ENCODE assay signal across 12 mouse cellular contexts in genomic region chr11:80479425-80479824, GRCm38 (mm10). TPM values are rescaled to one million over a fixed set of nuclear protein-coding genes. Genes with fewer than 3 reads are reported as not detected.
A peak's percentile ranks its signal among the peaks of the same experiment; 100 is the strongest.
DNase-seq lines count a peak whose midpoint lies in the region; ATAC-seq and TF ChIP-seq lines count a peak whose summit lies in the region.
"Had no signal": no experiment of that assay in that cellular context is flagged by ENCODE, and none has a peak within 500 bp of the region (broad histone marks: within the 10 kb centered on the region; RNA-seq: fewer than 3 reads in every experiment).

No protein-coding gene starts in this region.

- peak overlapping the region; percentile 67 for H3K4me3 ChIP-seq in neural tube, embryonic 11.5 days (ENCODE audit: low read depth, low read length)
- peak overlapping the region; percentile 72 for H3K4me3 ChIP-seq in embryonic facial prominence, embryonic 12.5 days
- H3K4me3 ChIP-seq in hindbrain, embryonic 16.5 days (ENCODE audit: low read length), result peak overlapping the region; percentile 90
- peak overlapping the region; percentile 95 for H3K4me3 ChIP-seq in neural tube, embryonic 14.5 days (ENCODE audit: low read depth, low read length)
- no peak overlapping the region for H3K4me3 ChIP-seq in thymus, adult 2 months (ENCODE audit: control insufficient read depth, insufficient read depth, low read length)

- no peak for DNase-seq in neural tube, embryonic 11.5 days (ENCODE audit: low spot score)
- DNase-seq in neural tube, embryonic 10.5 days (ENCODE audit: extremely low spot score, low spot score), result no peak
- no peak for DNase-seq in thymus, adult 2 months
- DNase-seq in adrenal gland, adult 2 months, result no peak
- no peak for DNase-seq in heart, postnatal 4 days
- DNase-seq: gastrocnemius, postnatal 14 days; kidney, adult 9 months had no signal

- H3K36me3 ChIP-seq in neural tube, embryonic 11.5 days (ENCODE audit: control insufficient read depth, insufficient read depth, low read length), result no peaks in the 10 kb centered on the region
- peaks cover 5% of the 10 kb centered on the region; the same call in 1 of the 2 replicates for H3K36me3 ChIP-seq in embryonic facial prominence, embryonic 12.5 days
- H3K36me3 ChIP-seq in hindbrain, embryonic 16.5 days (ENCODE audit: control insufficient read depth, insufficient read depth, low read length), result no peaks in the 10 kb centered on the region
- H3K36me3 ChIP-seq in neural tube, embryonic 14.5 days (ENCODE audit: control insufficient read depth, insufficient read depth, low read length), result no peaks in the 10 kb centered on the region; the same call in 1 of the 2 replicates
- no peaks in the 10 kb centered on the region for H3K36me3 ChIP-seq in thymus, adult 2 months (ENCODE audit: control insufficient read depth, insufficient read depth, low read length)

- H3K27ac ChIP-seq in neural tube, embryonic 11.5 days (ENCODE audit: low read depth, low read length), result no peak overlapping the region
- H3K27ac ChIP-seq in embryonic facial prominence, embryonic 12.5 days, result peak overlapping the region; percentile 32; the same call in 1 of the 2 replicates
- H3K27ac ChIP-seq in hindbrain, embryonic 16.5 days (ENCODE audit: low read depth, low read length), result peak overlapping the region; percentile 98
- peak overlapping the region; percentile 97 for H3K27ac ChIP-seq in neural tube, embryonic 14.5 days (ENCODE audit: low read depth, low read length)
- H3K27ac ChIP-seq in thymus, adult 2 months (ENCODE audit: control insufficient read depth, insufficient read depth, low read length), result no peak overlapping the region
- H3K27ac ChIP-seq: liver, embryonic 14.5 days had no signal

- peaks cover 7% of the 10 kb centered on the region; the same call in 1 of the 2 replicates for H3K27me3 ChIP-seq in neural tube, embryonic 11.5 days (ENCODE audit: control insufficient read depth, insufficient read depth, low read length)
- H3K27me3 ChIP-seq in embryonic facial prominence, embryonic 12.5 days, result peaks cover 6% of the 10 kb centered on the region; the same call in 1 of the 2 replicates
- no peaks in the 10 kb centered on the region for H3K27me3 ChIP-seq in hindbrain, embryonic 16.5 days (replicated peaks; ENCODE audit: control insufficient read depth, insufficient read depth, low read length)
- 0 out of 2 replicates have a peak, but pooled peaks cover 4% of the 10 kb centered on the region for H3K27me3 ChIP-seq in neural tube, embryonic 14.5 days (ENCODE audit: control insufficient read depth, insufficient read depth, low read length)
- no peaks in the 10 kb centered on the region for H3K27me3 ChIP-seq in thymus, adult 2 months (ENCODE audit: control insufficient read depth, insufficient read depth, low read length)
- H3K27me3 ChIP-seq: Patski had no signal

- no peak for TF ChIP-seq POLR2A in thymus, adult 2 months (IDR thresholded peaks at IDR 0.05; ENCODE audit: control insufficient read depth, extremely low read depth, insufficient read depth, low read length, poor library complexity)

- ATAC-seq in neural tube, embryonic 11.5 days (ENCODE audit: insufficient read depth, low FRiP score, low TSS enrichment), result no peak
- ATAC-seq in embryonic facial prominence, embryonic 12.5 days (ENCODE audit: insufficient number of reproducible peaks, insufficient read depth, low FRiP score, low TSS enrichment), result no peak
- no peak for ATAC-seq in hindbrain, embryonic 16.5 days
- ATAC-seq in neural tube, embryonic 14.5 days (ENCODE audit: low read depth), result no peak
- ATAC-seq: Patski had no signal

- H3K9ac ChIP-seq in neural tube, embryonic 11.5 days (ENCODE audit: low read length), result peak overlapping the region; percentile 84
- H3K9ac ChIP-seq in embryonic facial prominence, embryonic 12.5 days, result peak overlapping the region; percentile 40; the same call in 1 of the 2 replicates
- H3K9ac ChIP-seq in hindbrain, embryonic 16.5 days (ENCODE audit: low read depth, low read length), result peak overlapping the region; percentile 92
- H3K9ac ChIP-seq in neural tube, embryonic 14.5 days (replicated peaks; ENCODE audit: low read depth, low read length), result peak overlapping the region; percentile 98
- H3K9ac ChIP-seq: liver, embryonic 14.5 days had no signal

- peak overlapping the region; percentile 96 for H3K4me2 ChIP-seq in neural tube, embryonic 11.5 days (ENCODE audit: low read depth)
- H3K4me2 ChIP-seq in embryonic facial prominence, embryonic 12.5 days (replicated peaks), result peak overlapping the region; percentile 80
- H3K4me2 ChIP-seq in hindbrain, embryonic 16.5 days (ENCODE audit: low read length), result peak overlapping the region; percentile 86
- peak overlapping the region; percentile 96 for H3K4me2 ChIP-seq in neural tube, embryonic 14.5 days (ENCODE audit: low read depth, low read length)

- WGBS in neural tube, embryonic 11.5 days, result 74% methylated on average over 5 of the region's 5 CpGs
- WGBS in embryonic facial prominence, embryonic 12.5 days, result 47% methylated on average over 5 of the region's 5 CpGs
- 33% methylated on average over 5 of the region's 5 CpGs for WGBS in hindbrain, embryonic 16.5 days
- 44% methylated on average over 5 of the region's 5 CpGs for WGBS in neural tube, embryonic 14.5 days
- WGBS in thymus, adult 2 months, result 50% methylated on average over 5 of the region's 5 CpGs

- no peak for TF ChIP-seq CTCF in thymus, adult 2 months (IDR thresholded peaks at IDR 0.05; ENCODE audit: borderline replicate concordance, control insufficient read depth, extremely low read depth, insufficient read depth, low read length, poor library complexity)

- H3K9me3 ChIP-seq in neural tube, embryonic 11.5 days (ENCODE audit: control insufficient read depth, low read length), result no peaks in the 10 kb centered on the region
- no peaks in the 10 kb centered on the region for H3K9me3 ChIP-seq in embryonic facial prominence, embryonic 12.5 days
- no peaks in the 10 kb centered on the region for H3K9me3 ChIP-seq in hindbrain, embryonic 16.5 days (ENCODE audit: control insufficient read depth, low read length)
- no peaks in the 10 kb centered on the region for H3K9me3 ChIP-seq in neural tube, embryonic 14.5 days (ENCODE audit: control insufficient read depth, low read length)

- H3K4me1 ChIP-seq in neural tube, embryonic 11.5 days (ENCODE audit: control insufficient read depth, insufficient read depth, low read length), result peaks cover 15% of the 10 kb centered on the region
- H3K4me1 ChIP-seq in embryonic facial prominence, embryonic 12.5 days, result peaks cover 39% of the 10 kb centered on the region
- peaks cover 36% of the 10 kb centered on the region for H3K4me1 ChIP-seq in hindbrain, embryonic 16.5 days (ENCODE audit: control insufficient read depth, insufficient read depth, low read depth, low read length)
- peaks cover 28% of the 10 kb centered on the region for H3K4me1 ChIP-seq in neural tube, embryonic 14.5 days (ENCODE audit: control insufficient read depth, insufficient read depth, low read length)
- peaks cover 22% of the 10 kb centered on the region for H3K4me1 ChIP-seq in thymus, adult 2 months (replicated peaks; ENCODE audit: control insufficient read depth, insufficient read depth, low read length)

RNA-seq across cellular contexts. Expression of gene Cdk5r1, which starts 2.6 kb away (rescaled TPM):
- 19.0 and 20.9 TPM in 2 replicates for polyA plus RNA-seq in neural tube, embryonic 11.5 days (2014; fragmentation: Nextera tagmentation; extraction: Ambion mirVana)
- polyA plus RNA-seq in embryonic facial prominence, embryonic 12.5 days (2016; fragmentation: Nextera tagmentation; extraction: Ambion mirVana), result 9.4 TPM in 2 replicates
- 77.3 and 81.1 TPM in 2 replicates for polyA plus RNA-seq in hindbrain, embryonic 16.5 days (2015; fragmentation: Nextera tagmentation; extraction: Ambion mirVana)
- 83.1 and 84.0 TPM in 2 replicates for polyA plus RNA-seq in neural tube, embryonic 14.5 days (2014; fragmentation: Nextera tagmentation; extraction: Ambion mirVana)
- 10.8 and 12.3 TPM in 2 replicates for polyA plus RNA-seq in thymus, adult 2 months (2012; rRNA removed)
- 1 to 10 TPM; 1.5 to 3.1 TPM for total RNA-seq in adrenal gland, adult 2 months (2021)
- 5.8 TPM in 2 replicates for polyA plus RNA-seq in adrenal gland, adult 2 months (2012; rRNA removed)
- 1 to 10 TPM; 1.2 to 1.8 TPM for total RNA-seq in heart, postnatal 4 days (2021)

RNA-seq across cellular contexts. Expression of gene Psmd11, which starts 51.0 kb away (rescaled TPM):
- 307 and 313 TPM in 2 replicates for polyA plus RNA-seq in neural tube, embryonic 11.5 days (2014; fragmentation: Nextera tagmentation; extraction: Ambion mirVana)
- 320 and 333 TPM in 2 replicates for polyA plus RNA-seq in embryonic facial prominence, embryonic 12.5 days (2016; fragmentation: Nextera tagmentation; extraction: Ambion mirVana)
- polyA plus RNA-seq in hindbrain, embryonic 16.5 days (2015; fragmentation: Nextera tagmentation; extraction: Ambion mirVana), result 272 and 275 TPM in 2 replicates
- 255 and 303 TPM in 2 replicates for polyA plus RNA-seq in neural tube, embryonic 14.5 days (2014; fragmentation: Nextera tagmentation; extraction: Ambion mirVana)
- polyA plus RNA-seq in thymus, adult 2 months (2012; rRNA removed), result 71.7 and 78.4 TPM in 2 replicates
- total RNA-seq in adrenal gland, adult 2 months (2021), result 100 to 1,000 TPM; 142 to 155 TPM
- 16.6 and 19.9 TPM in 2 replicates for polyA plus RNA-seq in adrenal gland, adult 2 months (2012; rRNA removed)
- 100 to 1,000 TPM; 104 to 111 TPM for total RNA-seq in heart, postnatal 4 days (2021)

Comparison
In these comparisons a context has a peak if more than half of its experiments do, and no peak if none do; other contexts are left out.
1. H3K27ac ChIP-seq: peak in embryonic facial prominence, embryonic 12.5 days (single experiment), hindbrain, embryonic 16.5 days (single experiment) and neural tube, embryonic 14.5 days (single experiment); none in neural tube, embryonic 11.5 days (single experiment) and thymus, adult 2 months (single experiment).
2. H3K9ac ChIP-seq: peak in every context shown above with its lines; median percentile 98 in neural tube, embryonic 14.5 days; 92 in hindbrain, embryonic 16.5 days; 84 in neural tube, embryonic 11.5 days; 40 in embryonic facial prominence, embryonic 12.5 days.
3. Peak in every context shown above with its lines, with median percentiles within 50 percentile points of each other: H3K4me2 ChIP-seq.